In genomic region chr2:27328613-27329041, GRCm38 (mm10) we compare ENCODE assay signal across 9 mouse cellular contexts.
A peak's percentile ranks its signal among the peaks of the same experiment; 100 is the strongest.
DNase-seq lines count a peak whose midpoint lies in the region; ATAC-seq and TF ChIP-seq lines count a peak whose summit lies in the region.
"Had no signal": no experiment of that assay in that cellular context is flagged by ENCODE, and none has a peak within 500 bp of the region (broad histone marks: within the 10 kb centered on the region; RNA-seq: fewer than 3 reads in every experiment).

No protein-coding gene starts in this region.

- TF ChIP-seq CTCF in kidney, adult 2 months (conservative IDR thresholded peaks at IDR 0.05; ENCODE audit: insufficient read depth, insufficient read length, low read depth, low read length): no peak
- TF ChIP-seq CTCF in lung, embryonic 14.5 days (IDR thresholded peaks at IDR 0.05; ENCODE audit: low read depth): no peak

- 0 out of 2 replicates have a peak overlapping the region, but pooled peaks have one; percentile 44 for H3K9ac ChIP-seq in heart, embryonic 13.5 days
- H3K9ac ChIP-seq in lung, embryonic 14.5 days: no peak overlapping the region
- H3K9ac ChIP-seq: embryonic facial prominence, embryonic 13.5 days had no signal

- TF ChIP-seq POLR2A in kidney, adult 2 months (IDR thresholded peaks at IDR 0.05; ENCODE audit: low read depth, low read length): no peak

- no peaks in the 10 kb centered on the region for H3K9me3 ChIP-seq in heart, embryonic 13.5 days
- no peaks in the 10 kb centered on the region for H3K9me3 ChIP-seq in lung, embryonic 14.5 days (ENCODE audit: low read depth, low read length)
- H3K9me3 ChIP-seq: embryonic facial prominence, embryonic 13.5 days had no signal

- H3K27me3 ChIP-seq in heart, embryonic 13.5 days (replicated peaks): no peaks in the 10 kb centered on the region
- H3K27me3 ChIP-seq in kidney, adult 2 months (replicated peaks; ENCODE audit: control insufficient read depth, insufficient read depth, low read length): no peaks in the 10 kb centered on the region
- no peaks in the 10 kb centered on the region for H3K27me3 ChIP-seq in lung, embryonic 14.5 days (ENCODE audit: insufficient read depth, low read length)
- H3K27me3 ChIP-seq: embryonic facial prominence, embryonic 13.5 days had no signal

- no peak overlapping the region for H3K4me2 ChIP-seq in heart, embryonic 13.5 days
- no peak overlapping the region for H3K4me2 ChIP-seq in lung, embryonic 14.5 days
- H3K4me2 ChIP-seq: embryonic facial prominence, embryonic 13.5 days had no signal

- H3K36me3 ChIP-seq in heart, embryonic 13.5 days: no peaks in the 10 kb centered on the region
- no peaks in the 10 kb centered on the region for H3K36me3 ChIP-seq in kidney, adult 2 months (ENCODE audit: control insufficient read depth, insufficient read depth, low read length)
- H3K36me3 ChIP-seq in lung, embryonic 14.5 days (ENCODE audit: insufficient read depth): no peaks in the 10 kb centered on the region
- H3K36me3 ChIP-seq: embryonic facial prominence, embryonic 13.5 days had no signal

- no peak for DNase-seq in heart, adult 18-20 months
- DNase-seq in adrenal gland, adult 2 months: peak; percentile 79
- peak; percentile 81 for DNase-seq in kidney, adult 2 months
- DNase-seq in lung, embryonic 14.5 days: peak; percentile 83
- no peak for DNase-seq in thymus, adult 18-20 months
- DNase-seq in cerebellum, postnatal 36 days: no peak
- no peak for DNase-seq in gastrocnemius, adult 18-20 months (ENCODE audit: low spot score)

- H3K4me3 ChIP-seq in heart, embryonic 13.5 days: no peak overlapping the region
- H3K4me3 ChIP-seq in kidney, adult 2 months (ENCODE audit: insufficient read depth, low read depth, low read length): no peak overlapping the region
- no peak overlapping the region for H3K4me3 ChIP-seq in lung, embryonic 14.5 days (ENCODE audit: low read depth, low read length)
- H3K4me3 ChIP-seq: embryonic facial prominence, embryonic 13.5 days had no signal

- no peak for ATAC-seq in heart, embryonic 13.5 days (ENCODE audit: extremely low read depth, insufficient number of reproducible peaks, low FRiP score, low TSS enrichment)
- peak; percentile 80 for ATAC-seq in lung, embryonic 14.5 days (ENCODE audit: insufficient read depth)

- peaks cover 71% of the 10 kb centered on the region for H3K4me1 ChIP-seq in heart, embryonic 13.5 days
- peaks cover 29% of the 10 kb centered on the region for H3K4me1 ChIP-seq in kidney, adult 2 months (ENCODE audit: control insufficient read depth, insufficient read depth, low read length)
- H3K4me1 ChIP-seq in lung, embryonic 14.5 days (ENCODE audit: insufficient read depth): peaks cover 21% of the 10 kb centered on the region

- peak overlapping the region; percentile 63 for H3K27ac ChIP-seq in heart, embryonic 13.5 days (replicated peaks)
- peak overlapping the region; percentile 33; the same call in 1 of the 2 replicates for H3K27ac ChIP-seq in kidney, adult 2 months (ENCODE audit: insufficient read depth, low read depth, low read length)
- H3K27ac ChIP-seq in lung, embryonic 14.5 days (ENCODE audit: low read depth): peak overlapping the region; percentile 39; the same call in 1 of the 2 replicates
- H3K27ac ChIP-seq: embryonic facial prominence, embryonic 13.5 days had no signal

Comparison
In these comparisons a context has a peak if more than half of its experiments do, and no peak if none do; other contexts are left out.
1. DNase-seq: peak in adrenal gland, adult 2 months (single experiment), kidney, adult 2 months (single experiment) and lung, embryonic 14.5 days (single experiment); none in heart, adult 18-20 months (0 of 2), thymus, adult 18-20 months (0 of 2), cerebellum, postnatal 36 days (0 of 2) and gastrocnemius, adult 18-20 months (single experiment).
2. Peak in every context shown above with its lines, with median percentiles within 50 percentile points of each other: H3K27ac ChIP-seq.